Mouse (Mus musculus) liver, postnatal 0 days (tissue): ENCODE results near the gene Gm21987.

Experiments used
- CTCF ChIP-seq: sonication (generic); IDR thresholded peaks from 2 replicates; pipeline ENCODE4 v1.5.1; 2016; ENCODE audit warnings: antibody characterized with exemption, low read depth
- EP300 ChIP-seq: IDR thresholded peaks from 2 replicates; pipeline ENCODE4 v1.6.1; 2016; ENCODE audit warnings: antibody characterized with exemption, low read depth, mild to moderate bottlenecking

- TF ChIP-seq CTCF (no peak), EP300 (no peak)
These were observed 22.5 kb upstream of the Gm21987 start for GRCm38 (mm10) chr16:38324311-38324710.
